8 mouse cellular contexts compared by ENCODE assay signal in the genomic region with DNA sequence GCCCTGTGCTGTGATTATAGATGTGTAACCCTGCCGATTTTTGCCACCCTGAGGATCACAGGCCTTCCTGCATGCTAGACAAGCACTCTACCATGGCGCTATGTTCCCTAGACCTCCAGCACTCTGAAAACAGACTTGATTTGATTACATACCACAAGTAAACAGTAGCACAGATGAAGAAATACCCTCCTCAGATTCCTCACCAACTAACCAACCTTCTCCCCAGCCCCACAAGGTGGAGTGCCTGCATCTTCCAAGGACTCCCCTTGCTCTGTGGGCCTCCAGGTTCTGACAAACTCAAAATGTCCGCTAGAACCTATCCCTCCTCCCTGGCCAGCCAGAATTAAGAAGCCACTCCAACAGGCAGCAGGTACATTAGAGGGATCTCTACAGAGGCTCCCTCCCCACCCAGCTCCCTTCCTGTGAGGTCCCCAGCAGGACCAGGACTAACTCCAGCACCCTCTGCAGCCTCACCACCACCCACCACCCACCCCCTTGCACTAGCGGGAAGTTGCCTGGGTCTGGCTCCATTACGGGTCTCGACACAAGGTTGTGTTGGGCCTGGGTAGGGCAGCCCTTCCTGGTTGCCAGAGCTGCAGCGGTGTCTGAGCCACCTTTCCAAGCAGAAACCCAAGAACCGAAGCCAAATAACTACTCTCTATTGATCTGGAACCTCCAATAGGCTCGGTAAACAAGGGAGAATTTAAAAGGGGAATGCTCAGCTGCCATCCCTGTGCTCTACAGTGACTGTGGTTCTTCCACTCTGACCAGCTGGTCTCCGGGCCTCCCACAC. TPM values are rescaled to one million over a fixed set of nuclear protein-coding genes. Genes with fewer than 3 reads are reported as not detected.
DNase-seq lines count a peak whose midpoint lies in the region; ATAC-seq and TF ChIP-seq lines count a peak whose summit lies in the region.

No protein-coding gene starts in this region.

- 18% methylated on average over 10 of the region's 10 CpGs for WGBS in heart, embryonic 14.5 days
- 15% methylated on average over 10 of the region's 10 CpGs for WGBS in embryonic facial prominence, embryonic 15.5 days

- H3K4me3 ChIP-seq in heart, embryonic 14.5 days (ENCODE audit: control insufficient read depth in 1 of 2, insufficient read depth in 1 of 2, low read depth in 1 of 2, low read length in 2 of 2): peak overlapping the region; percentile 57 to 59
- peak overlapping the region; percentile 70 to 74 for H3K4me3 ChIP-seq in ES-E14 (ENCODE audit: insufficient read depth in 1 of 2, low read depth in 1 of 2, low read length in 2 of 2, poor library complexity in 1 of 2, severe bottlenecking in 1 of 2)
- peak overlapping the region; percentile 52 for H3K4me3 ChIP-seq in embryonic facial prominence, embryonic 15.5 days (replicated peaks)

- H3K9ac ChIP-seq in heart, embryonic 14.5 days (ENCODE audit: low read length): peak overlapping the region; percentile 84
- H3K9ac ChIP-seq in ES-E14 (ENCODE audit: insufficient read depth, low read depth, low read length, poor library complexity, severe bottlenecking): peak overlapping the region; percentile 74
- peak overlapping the region; percentile 50 for H3K9ac ChIP-seq in embryonic facial prominence, embryonic 15.5 days

- H3K9me3 ChIP-seq in heart, embryonic 14.5 days (ENCODE audit: control insufficient read depth, low read length): no peaks in the 10 kb centered on the region
- H3K9me3 ChIP-seq in ES-E14 (ENCODE audit: control insufficient read depth, insufficient read depth, low read depth, low read length): no peaks in the 10 kb centered on the region
- no peaks in the 10 kb centered on the region for H3K9me3 ChIP-seq in embryonic facial prominence, embryonic 15.5 days (replicated peaks)

- intact Hi-C loops in heart, postnatal 25 days (cut with DNase I): loop anchor here (2.0 kb wide), 1 partner anchor 43 kb away; no protein-coding TSS in a partner anchor

- in situ Hi-C loops in ES-E14 (cut with MboI; ENCODE audit: low sequenced_read_pairs in 2 of 2, unreplicated experiment in 2 of 2): loop anchor here in 1 of 2 experiments (10.0 kb wide), 1 partner anchor 333 kb away; no protein-coding TSS in a partner anchor

- no peaks in the 10 kb centered on the region for H3K36me3 ChIP-seq in heart, embryonic 14.5 days (ENCODE audit: control insufficient read depth, insufficient read depth, low read length)
- no peaks in the 10 kb centered on the region for H3K36me3 ChIP-seq in ES-E14 (ENCODE audit: control insufficient read depth, insufficient read depth, low read length, poor library complexity, severe bottlenecking)
- no peaks in the 10 kb centered on the region for H3K36me3 ChIP-seq in embryonic facial prominence, embryonic 15.5 days

- H3K27me3 ChIP-seq in heart, embryonic 14.5 days (ENCODE audit: control insufficient read depth, insufficient read depth, low read length): peaks cover 8% of the 10 kb centered on the region; the same call in 1 of the 2 replicates
- no peaks in the 10 kb centered on the region for H3K27me3 ChIP-seq in embryonic facial prominence, embryonic 15.5 days

- peaks cover 8 to 20% of the 10 kb centered on the region in 2 experiments; a peak in 2 of 4 replicates for H3K4me1 ChIP-seq in heart, embryonic 14.5 days (ENCODE audit: control insufficient read depth in 2 of 2, insufficient read depth in 2 of 2, low read length in 2 of 2)
- H3K4me1 ChIP-seq in ES-E14 (ENCODE audit: control insufficient read depth in 2 of 2, insufficient read depth in 2 of 2, low read length in 2 of 2, poor library complexity in 1 of 2): peaks cover 2 to 14% of the 10 kb centered on the region in 2 experiments; a peak in 2 of 4 replicates
- peaks cover 24% of the 10 kb centered on the region for H3K4me1 ChIP-seq in embryonic facial prominence, embryonic 15.5 days

- peak overlapping the region; percentile 41 to 71 for H3K27ac ChIP-seq in heart, embryonic 14.5 days (replicated peaks in 1 of 2; ENCODE audit: control insufficient read depth in 1 of 2, insufficient read depth in 1 of 2, low read depth in 2 of 2, low read length in 2 of 2)
- H3K27ac ChIP-seq in ES-E14 (ENCODE audit: insufficient read depth, low read depth, low read length, poor library complexity, severe bottlenecking): no peak overlapping the region
- peak overlapping the region; percentile 61 for H3K27ac ChIP-seq in embryonic facial prominence, embryonic 15.5 days (replicated peaks)

- peak overlapping the region; percentile 80 for H3K4me2 ChIP-seq in heart, embryonic 14.5 days (ENCODE audit: low read length)
- H3K4me2 ChIP-seq in embryonic facial prominence, embryonic 15.5 days (replicated peaks): peak overlapping the region; percentile 83

- no peak for DNase-seq in heart, postnatal 25 days (ENCODE audit: low spot score)
- no peak for DNase-seq in ES-E14 (ENCODE audit: low read depth, low spot score)
- peak; percentile 53 to 70 for DNase-seq in kidney, postnatal 4 days
- DNase-seq in naive thymus-derived CD4-positive, alpha-beta T cell, adult 2 months (ENCODE audit: low read depth): peak; percentile 75
- no peak for DNase-seq in left cerebral cortex, adult 18-20 months (ENCODE audit: low spot score in 2 of 2)
- DNase-seq in urinary bladder, adult 2 months (ENCODE audit: low spot score): no peak

- ATAC-seq in heart, embryonic 14.5 days (ENCODE audit: insufficient number of reproducible peaks, insufficient read depth, low FRiP score, low read depth): no peak
- peak; percentile 41; the same call in 1 of the 2 replicates for ATAC-seq in embryonic facial prominence, embryonic 15.5 days (ENCODE audit: insufficient number of reproducible peaks, low FRiP score, low TSS enrichment, low read depth)

TF ChIP-seq in ES-E14, 5 proteins besides CTCF, POLR2A, EP300 and RAD21:
- no peak for TF ChIP-seq HCFC1 (IDR thresholded peaks at IDR 0.05; ENCODE audit: borderline replicate concordance, insufficient read depth, low read length)
- TF ChIP-seq CHD2 (IDR thresholded peaks at IDR 0.05; ENCODE audit: low read depth, low read length): no peak
- no peak for TF ChIP-seq ZNF384 (IDR thresholded peaks at IDR 0.05; ENCODE audit: low read depth, low read length)
- no peak for TF ChIP-seq MAFK (IDR thresholded peaks at IDR 0.05; ENCODE audit: insufficient read depth, low read depth, low read length)
- TF ChIP-seq ZC3H11A (IDR thresholded peaks at IDR 0.05; ENCODE audit: borderline replicate concordance, low read depth, low read length): no peak

RNA-seq across cellular contexts. Expression of a gene that starts 41.9 kb away (rescaled TPM):
- polyA plus RNA-seq in heart, embryonic 14.5 days (2014; fragmentation: Nextera tagmentation; extraction: Ambion mirVana): 23.7 and 24.6 TPM in 2 replicates
- 10 to 100 TPM; 22.6 to 24.8 TPM for total RNA-seq in heart, postnatal 25 days (2021)
- 13.3 and 20.4 TPM in 2 replicates for total RNA-seq in ES-E14 (2012; rRNA removed)
- 26.8 and 27.5 TPM in 2 replicates for polyA plus RNA-seq in embryonic facial prominence, embryonic 15.5 days (2015; fragmentation: Nextera tagmentation; extraction: Ambion mirVana)
- 10 to 100 TPM; 36.3 to 36.7 TPM for total RNA-seq in left cerebral cortex, adult 18-20 months (2021)
- polyA plus RNA-seq in urinary bladder, adult 2 months (2012; rRNA removed): 35.4 and 36.5 TPM in 2 replicates

RNA-seq across cellular contexts. Expression of a gene that starts 46.0 kb away (rescaled TPM):
- polyA plus RNA-seq in heart, embryonic 14.5 days (2014; fragmentation: Nextera tagmentation; extraction: Ambion mirVana): 1,749 and 1,827 TPM in 2 replicates
- 100 to 1,000 TPM; 494 to 517 TPM for total RNA-seq in heart, postnatal 25 days (2021)
- 503 and 657 TPM in 2 replicates for total RNA-seq in ES-E14 (2012; rRNA removed)
- polyA plus RNA-seq in embryonic facial prominence, embryonic 15.5 days (2015; fragmentation: Nextera tagmentation; extraction: Ambion mirVana): 2,445 and 2,695 TPM in 2 replicates
- 100 to 1,000 TPM; 249 to 263 TPM for total RNA-seq in left cerebral cortex, adult 18-20 months (2021)
- 810 and 870 TPM in 2 replicates for polyA plus RNA-seq in urinary bladder, adult 2 months (2012; rRNA removed)

Comparison
In these comparisons a context has a peak if more than half of its experiments do, and no peak if none do; other contexts are left out.
1. DNase-seq: peak in kidney, postnatal 4 days (2 of 2) and naive thymus-derived CD4-positive, alpha-beta T cell, adult 2 months (single experiment); none in heart, postnatal 25 days (single experiment), ES-E14 (single experiment), left cerebral cortex, adult 18-20 months (0 of 2) and urinary bladder, adult 2 months (single experiment).
2. Peak in every context shown above with its lines, with median percentiles within 50 percentile points of each other: H3K4me3 ChIP-seq and H3K9ac ChIP-seq.